Mouse (Mus musculus) liver (tissue): ENCODE measurements at regions not wholly inside any gene's neighbourhood (a gene's known extent, or its start where the extent isn't known, plus 50 kb on each side); places are given as distances from the start of the nearest gene placed in this dataset.

Source experiments
- DNase-seq: peaks from one replicate; pipeline ENCODE4 v3.0.0-alpha.2; 2020; ENCODE audit warnings: mixed read lengths

GRCm38 (mm10) chr2:75244311-75245033 lies 414.6 kb upstream of the Hnrnpa3 start:
- no peak for DNase-seq

GRCm38 (mm10) chr2:75245256-75245655 lies 413.8 kb upstream of the Hnrnpa3 start:
- DNase-seq = no peak

GRCm38 (mm10) chr2:75245662-75246061 lies 413.4 kb upstream of the Hnrnpa3 start:
- DNase-seq = no peak

GRCm38 (mm10) chr2:75246082-75246743 lies 412.8 kb upstream of the Hnrnpa3 start:
- DNase-seq = no peak

- no peak for DNase-seq
These were observed 410.8 kb upstream of the Hnrnpa3 start for GRCm38 (mm10) chr2:75248251-75248650.

- DNase-seq = no peak
These were observed 408.6 kb upstream of the Hnrnpa3 start for GRCm38 (mm10) chr2:75250507-75250906.

- no peak for DNase-seq
These were observed 406.2 kb upstream of the Hnrnpa3 start for GRCm38 (mm10) chr2:75252829-75253228.

- DNase-seq = no peak
These were observed 393.8 kb upstream of the Hnrnpa3 start for GRCm38 (mm10) chr2:75265218-75265617.

GRCm38 (mm10) chr2:75265739-75266699 lies 393.0 kb upstream of the Hnrnpa3 start:
- no peak for DNase-seq

- no peak for DNase-seq
These were observed 391.1 kb upstream of the Hnrnpa3 start for GRCm38 (mm10) chr2:75267949-75268348.

- no peak for DNase-seq
These were observed 389.6 kb upstream of the Hnrnpa3 start for GRCm38 (mm10) chr2:75269446-75269845.

- no peak for DNase-seq
These were observed 388.9 kb upstream of the Hnrnpa3 start for GRCm38 (mm10) chr2:75270115-75270514.

GRCm38 (mm10) chr2:75287900-75288299 lies 371.2 kb upstream of the Hnrnpa3 start:
- DNase-seq = no peak

- no peak for DNase-seq
These were observed 367.4 kb upstream of the Hnrnpa3 start for GRCm38 (mm10) chr2:75291674-75292073.

- DNase-seq = no peak
These were observed 352.2 kb upstream of the Hnrnpa3 start for GRCm38 (mm10) chr2:75306821-75307220.

GRCm38 (mm10) chr2:75311191-75311590 lies 347.9 kb upstream of the Hnrnpa3 start:
- no peak for DNase-seq

- peak; percentile 9 for DNase-seq
These were observed 346.8 kb upstream of the Hnrnpa3 start for GRCm38 (mm10) chr2:75312246-75312645.

- no peak for DNase-seq
These were observed 343.7 kb upstream of the Hnrnpa3 start for GRCm38 (mm10) chr2:75315341-75315740.

- DNase-seq = no peak
These were observed 340.9 kb upstream of the Hnrnpa3 start for GRCm38 (mm10) chr2:75318190-75318589.

GRCm38 (mm10) chr2:75324146-75324749 lies 334.8 kb upstream of the Hnrnpa3 start:
- no peak for DNase-seq

- no peak for DNase-seq
These were observed 329.5 kb upstream of the Hnrnpa3 start for GRCm38 (mm10) chr2:75329598-75329997.

GRCm38 (mm10) chr2:75341310-75341709 lies 317.8 kb upstream of the Hnrnpa3 start:
- DNase-seq = peak; percentile 5
